Mouse (Mus musculus): Measurements from ENCODE around the gene Zfp580. TPM values are rescaled to one million over a fixed set of nuclear protein-coding genes. Genes with fewer than 3 reads are reported as not detected.
A peak's percentile ranks its signal among the peaks of the same experiment; 100 is the strongest.
"Not testable (repeated sequence)": the region's sequence is repeated elsewhere in the genome, so short reads cannot be mapped to it uniquely, and the experiment has no call there.

The Zfp580 gene
- 2.6 and 3.3 TPM in 2 replicates for total RNA-seq (2012; rRNA removed)

DNA sequence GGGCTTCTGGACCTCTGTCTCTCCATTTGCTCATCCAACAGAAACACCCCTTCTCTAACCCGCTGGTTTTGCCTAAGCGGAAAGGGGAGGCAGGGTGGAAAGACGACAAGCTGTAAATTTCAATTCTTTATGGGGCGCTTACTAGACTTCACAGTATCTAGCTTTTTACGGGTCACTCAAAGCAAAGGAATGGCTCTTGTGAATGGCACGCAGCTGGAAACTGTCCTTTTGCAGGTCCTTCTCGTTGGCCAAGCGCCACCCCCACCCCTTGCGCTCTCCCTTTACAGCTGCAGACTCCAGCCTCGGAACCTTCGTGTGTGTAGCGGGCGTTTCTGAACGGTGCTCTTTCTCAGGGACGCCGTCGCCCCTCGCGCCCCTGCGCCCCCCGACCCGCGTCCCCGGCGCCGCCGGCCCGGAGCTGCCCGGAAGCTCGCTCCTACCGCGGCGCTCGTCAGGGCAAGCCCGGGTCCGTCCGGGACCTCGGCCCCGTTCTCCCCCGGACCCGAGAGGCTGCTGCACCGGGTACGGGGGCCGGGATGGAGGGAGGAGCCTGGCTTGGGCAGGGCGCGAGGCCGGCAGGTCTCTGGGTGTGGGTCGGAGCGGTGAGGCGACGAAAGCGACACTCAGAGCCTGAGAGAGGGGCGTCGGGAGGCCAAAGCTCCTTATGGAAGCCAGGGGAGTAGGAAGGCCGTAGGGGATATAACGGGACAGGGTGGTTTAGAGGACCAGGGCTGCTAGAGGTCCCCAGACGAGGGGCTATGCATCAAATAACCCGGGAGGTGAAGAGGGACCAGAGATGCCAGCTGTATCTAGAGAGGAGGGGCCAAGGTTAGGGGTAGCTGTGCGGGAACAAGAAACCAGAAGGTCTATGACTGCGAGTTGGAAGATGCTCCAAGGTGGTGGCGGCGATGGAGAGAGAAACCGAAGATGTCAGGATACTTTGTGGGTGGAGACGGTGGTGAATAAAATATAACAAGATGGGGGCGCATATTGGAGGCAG, at the start of gene Zfp580:
TSS of gene Zfp580 (plus strand) at position 346 of the 1,000 bp plus-strand sequence.
- H3K4me3 ChIP-seq (ENCODE audit: insufficient read depth in 1 of 2, low read depth in 1 of 2, low read length in 2 of 2, poor library complexity in 1 of 2, severe bottlenecking in 1 of 2) = peak within 1 kb of the TSS; percentile 68 to 86
- H3K36me3 ChIP-seq (ENCODE audit: control insufficient read depth, insufficient read depth, low read length, poor library complexity, severe bottlenecking) = no peaks in the 10 kb centered on the region
- H3K27ac ChIP-seq (ENCODE audit: insufficient read depth, low read depth, low read length, poor library complexity, severe bottlenecking) = no peak within 1 kb of the TSS
- peaks cover 3% of the 10 kb centered on the region in 2 experiments; a peak in 1 of 4 replicates for H3K4me1 ChIP-seq (ENCODE audit: control insufficient read depth in 2 of 2, insufficient read depth in 2 of 2, low read length in 2 of 2, poor library complexity in 1 of 2)
- TF ChIP-seq HCFC1 (IDR thresholded peaks at IDR 0.05; ENCODE audit: borderline replicate concordance, insufficient read depth, low read length) (peak; percentile 84; the same call in 1 of the 2 replicates), ZNF384 (IDR thresholded peaks at IDR 0.05; ENCODE audit: low read depth, low read length) (no peak)
- in situ Hi-C loops (cut with MboI; ENCODE audit: low sequenced_read_pairs in 2 of 2, unreplicated experiment in 2 of 2) = no loop called here
- no peaks in the 10 kb centered on the region for H3K9me3 ChIP-seq (ENCODE audit: control insufficient read depth, insufficient read depth, low read depth, low read length)
- peak within 1 kb of the TSS; percentile 87 for H3K9ac ChIP-seq (ENCODE audit: insufficient read depth, low read depth, low read length, poor library complexity, severe bottlenecking)
- DNase-seq (ENCODE audit: low read depth, low spot score) = no peak

DNA sequence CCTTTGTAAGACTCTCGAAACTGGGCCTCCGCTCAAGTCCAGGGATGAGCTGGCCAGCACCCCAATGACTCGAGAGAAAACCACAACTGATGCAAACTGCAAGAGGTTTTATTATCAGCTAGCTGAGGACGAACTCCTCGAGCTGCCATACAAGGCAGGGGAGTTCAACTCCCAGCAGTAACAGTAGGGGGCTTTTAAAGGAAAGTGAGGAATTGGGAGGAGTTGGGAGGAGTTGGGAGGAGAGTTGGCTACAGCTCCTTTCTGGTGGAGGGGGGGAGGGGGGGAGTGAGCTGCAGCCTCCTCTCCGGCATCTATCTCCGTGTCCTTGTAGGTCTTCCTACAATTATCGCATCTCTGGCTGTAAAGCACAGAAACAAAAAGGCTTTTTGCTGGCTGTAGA, 48.5 kb upstream of the Zfp580 start:
- DNase-seq (ENCODE audit: low read depth, low spot score); H3K4me1 ChIP-seq (ENCODE audit: control insufficient read depth in 2 of 2, insufficient read depth in 2 of 2, low read length in 2 of 2, poor library complexity in 1 of 2); H3K9me3 ChIP-seq (ENCODE audit: control insufficient read depth, insufficient read depth, low read depth, low read length); H3K27ac ChIP-seq (ENCODE audit: insufficient read depth, low read depth, low read length, poor library complexity, severe bottlenecking); H3K4me3 ChIP-seq (ENCODE audit: insufficient read depth in 1 of 2, low read depth in 1 of 2, low read length in 2 of 2, poor library complexity in 1 of 2, severe bottlenecking in 1 of 2); H3K9ac ChIP-seq (ENCODE audit: insufficient read depth, low read depth, low read length, poor library complexity, severe bottlenecking); in situ Hi-C loops (cut with MboI; ENCODE audit: low sequenced_read_pairs in 2 of 2, unreplicated experiment in 2 of 2); H3K36me3 ChIP-seq (ENCODE audit: control insufficient read depth, insufficient read depth, low read length, poor library complexity, severe bottlenecking): not testable (repeated sequence)

DNA sequence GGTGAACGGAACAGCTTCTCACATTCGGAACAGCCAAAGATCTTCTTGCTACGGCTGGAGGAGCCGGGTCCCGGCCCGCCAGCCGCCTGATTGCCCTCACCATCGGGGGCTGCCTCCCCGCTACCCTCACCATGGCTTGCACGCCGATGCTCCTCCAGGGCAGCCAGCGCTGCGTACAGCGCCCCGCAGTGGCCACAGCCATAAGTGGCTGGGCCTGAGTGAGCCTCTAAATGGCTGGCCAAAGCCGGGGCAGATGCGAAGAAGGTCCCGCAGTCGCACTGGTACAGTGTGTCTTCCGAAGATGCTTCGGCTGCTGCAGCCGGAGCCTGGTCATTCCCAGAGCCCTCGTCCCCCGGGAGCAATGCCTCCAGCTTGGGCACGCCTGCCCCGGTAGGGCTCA, 43.1 kb upstream of the Zfp580 start:
- no peak overlapping the region for H3K27ac ChIP-seq (ENCODE audit: insufficient read depth, low read depth, low read length, poor library complexity, severe bottlenecking)
- no peaks in the 10 kb centered on the region for H3K9me3 ChIP-seq (ENCODE audit: control insufficient read depth, insufficient read depth, low read depth, low read length)
- no peak for DNase-seq (ENCODE audit: low read depth, low spot score)
- peak overlapping the region; percentile 58 to 60 for H3K4me3 ChIP-seq (ENCODE audit: insufficient read depth in 1 of 2, low read depth in 1 of 2, low read length in 2 of 2, poor library complexity in 1 of 2, severe bottlenecking in 1 of 2)
- no peak for TF ChIP-seq MAFK (IDR thresholded peaks at IDR 0.05; ENCODE audit: insufficient read depth, low read depth, low read length)
- no peak for TF ChIP-seq ZC3H11A (IDR thresholded peaks at IDR 0.05; ENCODE audit: borderline replicate concordance, low read depth, low read length)
- TF ChIP-seq ZNF384 (IDR thresholded peaks at IDR 0.05; ENCODE audit: low read depth, low read length) = no peak
- no peak for TF ChIP-seq HCFC1 (IDR thresholded peaks at IDR 0.05; ENCODE audit: borderline replicate concordance, insufficient read depth, low read length)
- no peak for TF ChIP-seq CHD2 (IDR thresholded peaks at IDR 0.05; ENCODE audit: low read depth, low read length)
- in situ Hi-C loops (cut with MboI; ENCODE audit: low sequenced_read_pairs in 2 of 2, unreplicated experiment in 2 of 2) = no loop called here
- peaks cover 49% of the 10 kb centered on the region for H3K36me3 ChIP-seq (ENCODE audit: control insufficient read depth, insufficient read depth, low read length, poor library complexity, severe bottlenecking)
- peak overlapping the region; percentile 27; the same call in 1 of the 2 replicates for H3K9ac ChIP-seq (ENCODE audit: insufficient read depth, low read depth, low read length, poor library complexity, severe bottlenecking)
- H3K4me1 ChIP-seq (ENCODE audit: control insufficient read depth in 2 of 2, insufficient read depth in 2 of 2, low read length in 2 of 2, poor library complexity in 1 of 2) = peaks cover under 1 to 15% of the 10 kb centered on the region in 2 experiments; a peak in 1 of 4 replicates

DNA sequence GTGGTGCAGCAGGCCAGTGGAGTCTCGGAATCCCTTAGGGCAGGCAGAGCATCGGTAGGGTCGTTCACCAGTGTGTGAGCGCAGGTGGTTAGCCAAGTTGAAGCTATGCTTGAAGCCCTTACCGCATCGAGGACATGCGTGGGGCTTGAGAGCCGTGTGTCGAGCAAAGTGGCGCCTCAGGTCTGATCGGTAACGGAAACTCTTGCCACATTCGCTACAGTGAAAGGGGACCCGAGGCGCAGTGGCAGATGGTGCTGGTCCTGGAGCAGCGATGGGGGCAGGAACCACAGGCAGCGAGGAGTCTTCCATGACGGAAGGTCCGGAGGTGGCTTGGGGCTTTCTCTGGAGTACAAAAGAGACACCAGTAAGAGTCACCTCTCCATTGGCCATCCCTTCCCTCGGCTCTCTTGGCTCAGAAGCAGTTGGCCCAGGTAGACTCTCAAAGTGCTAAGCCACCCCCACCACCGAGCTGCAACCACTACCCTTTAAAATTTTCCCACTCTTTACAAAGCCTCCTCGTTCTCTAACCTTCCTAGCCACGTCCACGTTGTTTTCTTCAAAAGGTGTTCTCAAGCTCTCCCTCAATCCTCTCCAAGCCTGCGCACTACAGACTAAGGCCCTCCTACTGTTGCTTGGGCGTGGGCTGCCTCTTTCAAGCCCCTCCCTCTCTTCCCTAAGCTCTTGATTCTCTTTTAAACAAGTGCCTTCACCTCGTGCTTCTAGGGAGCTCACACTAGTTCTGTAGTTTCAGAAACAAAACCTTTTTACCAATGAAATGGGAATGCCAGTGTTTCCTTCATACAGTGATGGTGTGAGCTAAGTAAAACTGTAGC, 38.4 kb upstream of the Zfp580 start:
- peak overlapping the region; percentile 95 to 98 for H3K4me3 ChIP-seq (ENCODE audit: insufficient read depth in 1 of 2, low read depth in 1 of 2, low read length in 2 of 2, poor library complexity in 1 of 2, severe bottlenecking in 1 of 2)
- TF ChIP-seq ZNF384 (IDR thresholded peaks at IDR 0.05; ENCODE audit: low read depth, low read length) = no peak
- TF ChIP-seq ZC3H11A (IDR thresholded peaks at IDR 0.05; ENCODE audit: borderline replicate concordance, low read depth, low read length) = no peak
- no peak for DNase-seq (ENCODE audit: low read depth, low spot score)
- in situ Hi-C loops (cut with MboI; ENCODE audit: low sequenced_read_pairs in 2 of 2, unreplicated experiment in 2 of 2) = no loop called here
- peaks cover 3 to 18% of the 10 kb centered on the region in 2 experiments; a peak in 2 of 4 replicates for H3K4me1 ChIP-seq (ENCODE audit: control insufficient read depth in 2 of 2, insufficient read depth in 2 of 2, low read length in 2 of 2, poor library complexity in 1 of 2)
- no peaks in the 10 kb centered on the region for H3K9me3 ChIP-seq (ENCODE audit: control insufficient read depth, insufficient read depth, low read depth, low read length)
- peak overlapping the region; percentile 82 for H3K9ac ChIP-seq (ENCODE audit: insufficient read depth, low read depth, low read length, poor library complexity, severe bottlenecking)
- peak overlapping the region; percentile 100 for H3K27ac ChIP-seq (ENCODE audit: insufficient read depth, low read depth, low read length, poor library complexity, severe bottlenecking)
- peaks cover 40% of the 10 kb centered on the region for H3K36me3 ChIP-seq (ENCODE audit: control insufficient read depth, insufficient read depth, low read length, poor library complexity, severe bottlenecking)
